Mouse (Mus musculus) MEL (cell line): ENCODE results near the gene Heatr5a.

Experiments
- CHD2 ChIP-seq: IDR thresholded peaks from 2 replicates; pipeline ENCODE4 v1.6.1; 2011; ENCODE audit warnings: low read length, improper control_type of control experiment
- CTCF ChIP-seq, 3 experiments: IDR thresholded peaks in 2 of 3; conservative IDR thresholded peaks in 1 of 3; 2 replicates each; pipeline ENCODE4 v1.5.1; 2011 to 2012; ENCODE audit warnings: low read length in 3 of 3, low read depth in 2 of 3, mild to moderate bottlenecking in 2 of 3, improper control_type of control experiment in 1 of 3, inconsistent platforms in 1 of 3, mixed read lengths in 1 of 3, moderate library complexity in 1 of 3; ENCODE audit not compliant: control insufficient read depth in 1 of 3, insufficient read depth in 1 of 3, poor library complexity in 1 of 3, severe bottlenecking in 1 of 3
- EP300 ChIP-seq, 2 experiments: IDR thresholded peaks; 2 replicates each; pipeline ENCODE4 v1.6.1; 2011; ENCODE audit warnings: improper control_type of control experiment in 2 of 2, low read length in 2 of 2, low read depth in 1 of 2, mild to moderate bottlenecking in 1 of 2
- GATA1 ChIP-seq: IDR thresholded peaks from 2 replicates; pipeline ENCODE4 v1.6.1; 2011; ENCODE audit warnings: low read depth, low read length, improper control_type of control experiment
- KAT2A ChIP-seq: conservative IDR thresholded peaks from 2 replicates; pipeline ENCODE4 v1.6.1; 2012; ENCODE audit warnings: low read depth, low read length, improper control_type of control experiment, inconsistent platforms
- MAFK ChIP-seq: IDR thresholded peaks from 2 replicates; pipeline ENCODE4 v1.6.1; 2011; ENCODE audit warnings: low read depth, mild to moderate bottlenecking, low read length, improper control_type of control experiment, borderline replicate concordance
- POLR2A ChIP-seq, 2 experiments: IDR thresholded peaks; 2 replicates each; pipeline ENCODE4 v1.6.1; 2011 to 2012; ENCODE audit warnings: low read length in 2 of 2, mild to moderate bottlenecking in 2 of 2, control low read depth in 1 of 2, improper control_type of control experiment in 1 of 2, low read depth in 1 of 2, moderate library complexity in 1 of 2; ENCODE audit not compliant: control insufficient read depth in 1 of 2, insufficient read depth in 1 of 2, poor library complexity in 1 of 2
- TAL1 ChIP-seq: IDR thresholded peaks from 2 replicates; pipeline ENCODE4 v1.6.1; 2012; ENCODE audit warnings: mild to moderate bottlenecking, inconsistent platforms, low read length, moderate library complexity, mixed read lengths
- USF1 ChIP-seq: IDR thresholded peaks from 2 replicates; pipeline ENCODE4 v1.6.1; 2014; ENCODE audit warnings: low read depth, mild to moderate bottlenecking, inconsistent platforms, low read length, improper control_type of control experiment, moderate library complexity
- ZKSCAN1 ChIP-seq: IDR thresholded peaks from 2 replicates; pipeline ENCODE4 v1.6.1; 2012; ENCODE audit warnings: low read depth, mild to moderate bottlenecking, inconsistent platforms, low read length, improper control_type of control experiment, moderate library complexity
- ZMIZ1 ChIP-seq: IDR thresholded peaks from 2 replicates; pipeline ENCODE4 v1.6.1; 2012; ENCODE audit warnings: low read depth, mild to moderate bottlenecking, inconsistent platforms, low read length, improper control_type of control experiment, moderate library complexity

DNA sequence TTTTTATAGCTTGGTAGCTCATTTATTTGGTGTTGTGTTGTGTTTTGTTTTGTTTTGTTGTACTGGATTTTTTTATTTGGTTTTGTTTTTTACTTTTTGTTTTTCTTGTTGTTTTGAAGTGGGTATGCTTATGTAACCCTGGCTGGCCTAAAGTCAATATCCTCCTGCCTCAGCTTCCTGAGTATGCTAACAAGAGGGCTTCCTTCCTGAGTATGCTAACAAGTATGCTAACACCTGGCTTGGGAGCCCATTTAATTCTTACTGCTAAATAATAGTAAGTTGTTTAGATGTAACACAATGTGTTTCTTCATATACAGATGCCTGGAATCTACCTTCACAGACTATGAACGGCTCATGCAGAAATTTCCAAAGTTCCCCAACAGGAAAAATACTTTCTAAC lies 140.4 kb downstream of the Heatr5a start:
- TF ChIP-seq EP300 (IDR thresholded peaks at IDR 0.05; ENCODE audit: low read depth in 1 of 2, low read length in 2 of 2) (no peak), CTCF (IDR thresholded peaks at IDR 0.05 in 2 of 3, conservative IDR thresholded peaks at IDR 0.05 in 1 of 3; ENCODE audit: control insufficient read depth in 1 of 3, insufficient read depth in 1 of 3, low read depth in 2 of 3, low read length in 3 of 3, poor library complexity in 1 of 3, severe bottlenecking in 1 of 3) (no peak), ZKSCAN1 (no peak), USF1 (no peak), KAT2A (no peak), ZMIZ1 (no peak), POLR2A (IDR thresholded peaks at IDR 0.05; ENCODE audit: control insufficient read depth in 1 of 2, insufficient read depth in 1 of 2, low read depth in 1 of 2, low read length in 2 of 2, poor library complexity in 1 of 2) (no peak), MAFK (no peak), GATA1 (no peak), CHD2 (no peak), TAL1 (no peak)
